Mouse (Mus musculus): ENCODE results near the gene 9530003J23Rik. TPM values are rescaled to one million over a fixed set of nuclear protein-coding genes. Genes with fewer than 3 reads are reported as not detected.
"Not testable (repeated sequence)": the region's sequence is repeated elsewhere in the genome, so short reads cannot be mapped to it uniquely, and the experiment has no call there.

9530003J23Rik gene
- total RNA-seq (2021): not detected
- long read RNA-seq, experiment 1: 0 reads
- long read RNA-seq, experiment 2: 0 reads

- no peak within 1 kb of the TSS for H3K4me3 ChIP-seq
- H3K27ac ChIP-seq: no peak within 1 kb of the TSS
- no peak for DNase-seq (ENCODE audit: extremely low spot score in 1 of 2, low spot score in 2 of 2)
- TF ChIP-seq CTCF (IDR thresholded peaks at IDR 0.05): no peak
- intact Hi-C loops (cut with DNase I): no loop called here
These were observed at the start of gene 9530003J23Rik for GRCm38 (mm10) chr10:117238603-117239002. TSS of gene 9530003J23Rik (minus strand) at chr10:117238703.

GRCm38 (mm10) chr10:117287226-117287850 is 48.8 kb upstream of the 9530003J23Rik start:
- no peak overlapping the region for H3K27ac ChIP-seq
- intact Hi-C loops (cut with DNase I): no loop called here

GRCm38 (mm10) chr10:117286366-117286970 is 48.0 kb upstream of the 9530003J23Rik start:
- Histone ChIP-seq H3K27ac (no peak overlapping the region), H3K4me3 (no peak overlapping the region)
- DNase-seq (ENCODE audit: extremely low spot score in 1 of 2, low spot score in 2 of 2): no peak
- TF ChIP-seq CTCF (IDR thresholded peaks at IDR 0.05): no peak
- intact Hi-C loops (cut with DNase I): no loop called here

More at GRCm38 (mm10) chr10:117287226-117287850, 48.8 kb upstream of the 9530003J23Rik start:
- TF ChIP-seq CTCF (IDR thresholded peaks at IDR 0.05): no peak
- DNase-seq (ENCODE audit: extremely low spot score in 1 of 2, low spot score in 2 of 2): no peak
- no peak overlapping the region for H3K4me3 ChIP-seq

- H3K27ac ChIP-seq; DNase-seq (ENCODE audit: extremely low spot score in 1 of 2, low spot score in 2 of 2); intact Hi-C loops (cut with DNase I); H3K4me3 ChIP-seq: not testable (repeated sequence)
These were observed 47.1 kb upstream of the 9530003J23Rik start for GRCm38 (mm10) chr10:117285584-117285983.

GRCm38 (mm10) chr10:117284578-117285520 is 46.3 kb upstream of the 9530003J23Rik start:
- DNase-seq (ENCODE audit: extremely low spot score in 1 of 2, low spot score in 2 of 2): no peak
- Histone ChIP-seq H3K4me3 (no peak overlapping the region), H3K27ac (no peak overlapping the region)
- intact Hi-C loops (cut with DNase I): no loop called here
- no peak for TF ChIP-seq CTCF (IDR thresholded peaks at IDR 0.05)

GRCm38 (mm10) chr10:117283871-117284577 is 45.5 kb upstream of the 9530003J23Rik start:
- intact Hi-C loops (cut with DNase I): no loop called here
- H3K4me3 ChIP-seq: no peak overlapping the region
- no peak for TF ChIP-seq CTCF (IDR thresholded peaks at IDR 0.05)
- H3K27ac ChIP-seq: no peak overlapping the region
- no peak for DNase-seq (ENCODE audit: extremely low spot score in 1 of 2, low spot score in 2 of 2)

GRCm38 (mm10) chr10:117283196-117283595 is 44.7 kb upstream of the 9530003J23Rik start:
- H3K4me3 ChIP-seq; DNase-seq (ENCODE audit: extremely low spot score in 1 of 2, low spot score in 2 of 2); intact Hi-C loops (cut with DNase I); H3K27ac ChIP-seq: not testable (repeated sequence)

- TF ChIP-seq CTCF (IDR thresholded peaks at IDR 0.05): no peak
- no peak for DNase-seq (ENCODE audit: extremely low spot score in 1 of 2, low spot score in 2 of 2)
- Histone ChIP-seq H3K27ac (no peak overlapping the region), H3K4me3 (no peak overlapping the region)
- intact Hi-C loops (cut with DNase I): no loop called here
These were observed 44.0 kb upstream of the 9530003J23Rik start for GRCm38 (mm10) chr10:117282551-117282950.

GRCm38 (mm10) chr10:117282049-117282448 is 43.5 kb upstream of the 9530003J23Rik start, which contains the start of gene Lyz2:
TSS of gene Lyz2 (minus strand) at chr10:117282321.
- Histone ChIP-seq H3K27ac (no peak within 1 kb of the TSS), H3K4me3 (no peak within 1 kb of the TSS)
- DNase-seq (ENCODE audit: extremely low spot score in 1 of 2, low spot score in 2 of 2): no peak
- intact Hi-C loops (cut with DNase I): no loop called here
- TF ChIP-seq CTCF (IDR thresholded peaks at IDR 0.05): no peak

GRCm38 (mm10) chr10:117281381-117281920 is 42.9 kb upstream of the 9530003J23Rik start:
- DNase-seq (ENCODE audit: extremely low spot score in 1 of 2, low spot score in 2 of 2): no peak
- Histone ChIP-seq H3K4me3 (no peak overlapping the region), H3K27ac (no peak overlapping the region)
- no peak for TF ChIP-seq CTCF (IDR thresholded peaks at IDR 0.05)
- intact Hi-C loops (cut with DNase I): loop anchor here (1.0 kb wide), 1 partner anchor 12 kb away; no protein-coding TSS in a partner anchor

GRCm38 (mm10) chr10:117280000-117280399 is 41.5 kb upstream of the 9530003J23Rik start:
- no peak for DNase-seq (ENCODE audit: extremely low spot score in 1 of 2, low spot score in 2 of 2)
- intact Hi-C loops (cut with DNase I): no loop called here
- Histone ChIP-seq H3K27ac (no peak overlapping the region), H3K4me3 (no peak overlapping the region)
- no peak for TF ChIP-seq CTCF (IDR thresholded peaks at IDR 0.05)

- H3K4me3 ChIP-seq; DNase-seq (ENCODE audit: extremely low spot score in 1 of 2, low spot score in 2 of 2); H3K27ac ChIP-seq; intact Hi-C loops (cut with DNase I): not testable (repeated sequence)
These were observed 40.0 kb upstream of the 9530003J23Rik start for GRCm38 (mm10) chr10:117278510-117278909.

- H3K4me3 ChIP-seq; H3K27ac ChIP-seq; intact Hi-C loops (cut with DNase I); DNase-seq (ENCODE audit: extremely low spot score in 1 of 2, low spot score in 2 of 2): not testable (repeated sequence)
These were observed 39.3 kb upstream of the 9530003J23Rik start for GRCm38 (mm10) chr10:117277779-117278178.
